Mouse (Mus musculus): Measurements from ENCODE around the gene Rab23. TPM values are rescaled to one million over a fixed set of nuclear protein-coding genes. Genes with fewer than 3 reads are reported as not detected.
"Not testable (repeated sequence)": the region's sequence is repeated elsewhere in the genome, so short reads cannot be mapped to it uniquely, and the experiment has no call there.

The Rab23 gene
- polyA plus RNA-seq, 1 experiment from 2014 or later, result 36.2 TPM

GRCm38 (mm10) chr1:33734001-33734685, 14.5 kb downstream of the Rab23 start:
- no peaks in the 10 kb centered on the region for H3K27me3 ChIP-seq
- no peaks in the 10 kb centered on the region for H3K9me3 ChIP-seq
- H3K27ac ChIP-seq, result no peak overlapping the region
- no peak for ATAC-seq (ENCODE audit: insufficient number of reproducible peaks, low FRiP score, low TSS enrichment, low read depth)
- no peak overlapping the region for H3K4me2 ChIP-seq
- no peak overlapping the region for H3K9ac ChIP-seq
- H3K36me3 ChIP-seq, result peaks cover 87% of the 10 kb centered on the region
- H3K4me1 ChIP-seq, result 0 out of 2 replicates have a peak, but pooled peaks cover under 1% of the 10 kb centered on the region
- 88% methylated on average over 5 of the region's 5 CpGs for WGBS
- no peak overlapping the region for H3K4me3 ChIP-seq

GRCm38 (mm10) chr1:33738281-33738680, 18.6 kb downstream of the Rab23 start:
- 93% methylated on average over 11 of the region's 11 CpGs for WGBS
- Histone ChIP-seq H3K4me1 (0 out of 2 replicates have a peak, but pooled peaks cover 2% of the 10 kb centered on the region), H3K9ac (no peak overlapping the region), H3K27ac (no peak overlapping the region), H3K4me2 (no peak overlapping the region), H3K36me3 (peaks cover 59% of the 10 kb centered on the region), H3K27me3 (no peaks in the 10 kb centered on the region), H3K9me3 (no peaks in the 10 kb centered on the region), H3K4me3 (no peak overlapping the region)
- no peak for ATAC-seq (ENCODE audit: insufficient number of reproducible peaks, low FRiP score, low TSS enrichment, low read depth)

- Histone ChIP-seq H3K9me3 (no peaks in the 10 kb centered on the region), H3K4me2 (no peak overlapping the region), H3K9ac (no peak overlapping the region), H3K27ac (no peak overlapping the region), H3K27me3 (no peaks in the 10 kb centered on the region), H3K36me3 (peaks cover 56% of the 10 kb centered on the region), H3K4me1 (0 out of 2 replicates have a peak, but pooled peaks cover 2% of the 10 kb centered on the region), H3K4me3 (no peak overlapping the region)
- ATAC-seq (ENCODE audit: insufficient number of reproducible peaks, low FRiP score, low TSS enrichment, low read depth), result no peak
- WGBS, result 86% methylated on average over 11 of the region's 11 CpGs
These were observed 19.1 kb downstream of the Rab23 start for GRCm38 (mm10) chr1:33738681-33739278.

- H3K4me2 ChIP-seq, result no peak overlapping the region
- H3K4me3 ChIP-seq, result no peak overlapping the region
- no peak overlapping the region for H3K27ac ChIP-seq
- no peak overlapping the region for H3K9ac ChIP-seq
- 0 out of 2 replicates have a peak, but pooled peaks have one; percentile 74 for ATAC-seq (ENCODE audit: insufficient number of reproducible peaks, low FRiP score, low TSS enrichment, low read depth)
- 26% methylated on average over 12 of the region's 12 CpGs for WGBS
- 0 out of 2 replicates have a peak, but pooled peaks cover 2% of the 10 kb centered on the region for H3K4me1 ChIP-seq
- peaks cover 56% of the 10 kb centered on the region for H3K36me3 ChIP-seq
- H3K9me3 ChIP-seq, result no peaks in the 10 kb centered on the region
- no peaks in the 10 kb centered on the region for H3K27me3 ChIP-seq
These were observed 19.6 kb downstream of the Rab23 start for GRCm38 (mm10) chr1:33739302-33739701.

GRCm38 (mm10) chr1:33742903-33743302, 23.2 kb downstream of the Rab23 start:
- H3K4me2 ChIP-seq, result no peak overlapping the region
- no peak for ATAC-seq (ENCODE audit: insufficient number of reproducible peaks, low FRiP score, low TSS enrichment, low read depth)
- H3K9me3 ChIP-seq, result no peaks in the 10 kb centered on the region
- H3K27me3 ChIP-seq, result no peaks in the 10 kb centered on the region
- peaks cover 50% of the 10 kb centered on the region for H3K36me3 ChIP-seq
- 0 out of 2 replicates have a peak, but pooled peaks cover 2% of the 10 kb centered on the region for H3K4me1 ChIP-seq
- H3K4me3 ChIP-seq, result no peak overlapping the region
- H3K9ac ChIP-seq, result no peak overlapping the region
- no peak overlapping the region for H3K27ac ChIP-seq
- WGBS, result 22% methylated on average over 8 of the region's 8 CpGs

- not testable (repeated sequence) for H3K4me1 ChIP-seq; H3K4me3 ChIP-seq; H3K27me3 ChIP-seq; H3K9ac ChIP-seq; H3K9me3 ChIP-seq; ATAC-seq (ENCODE audit: insufficient number of reproducible peaks, low FRiP score, low TSS enrichment, low read depth); H3K27ac ChIP-seq; H3K4me2 ChIP-seq
- whole genome bisulfite sequencing, result 96% methylated on average over 9 of the region's 9 CpGs
- peaks cover 35% of the 10 kb centered on the region for H3K36me3 ChIP-seq
These were observed 25.1 kb downstream of the Rab23 start for GRCm38 (mm10) chr1:33744815-33745214.

GRCm38 (mm10) chr1:33745901-33746300, 26.2 kb downstream of the Rab23 start:
- no peaks in the 10 kb centered on the region for H3K27me3 ChIP-seq
- H3K4me3 ChIP-seq, result no peak overlapping the region
- no peak for ATAC-seq (ENCODE audit: insufficient number of reproducible peaks, low FRiP score, low TSS enrichment, low read depth)
- H3K9me3 ChIP-seq, result no peaks in the 10 kb centered on the region
- H3K4me1 ChIP-seq, result no peaks in the 10 kb centered on the region
- WGBS, result 90% methylated on average over 4 of the region's 4 CpGs
- no peak overlapping the region for H3K4me2 ChIP-seq
- H3K27ac ChIP-seq, result no peak overlapping the region
- H3K36me3 ChIP-seq, result peaks cover 29% of the 10 kb centered on the region
- H3K9ac ChIP-seq, result no peak overlapping the region

- peaks cover 26% of the 10 kb centered on the region for H3K36me3 ChIP-seq
- H3K9me3 ChIP-seq, result no peaks in the 10 kb centered on the region
- ATAC-seq (ENCODE audit: insufficient number of reproducible peaks, low FRiP score, low TSS enrichment, low read depth), result no peak
- H3K27me3 ChIP-seq, result no peaks in the 10 kb centered on the region
- no peak overlapping the region for H3K27ac ChIP-seq
- H3K4me3 ChIP-seq, result no peak overlapping the region
- no peak overlapping the region for H3K4me2 ChIP-seq
- 0 out of 2 replicates have a peak, but pooled peaks cover 4% of the 10 kb centered on the region for H3K4me1 ChIP-seq
- 95% methylated on average over 11 of the region's 11 CpGs for WGBS
- H3K9ac ChIP-seq, result no peak overlapping the region
These were observed 29.4 kb downstream of the Rab23 start for GRCm38 (mm10) chr1:33749109-33749508.

- 84% methylated on average over 4 of the region's 4 CpGs for WGBS
- not testable (repeated sequence) for H3K27me3 ChIP-seq; H3K9me3 ChIP-seq; H3K4me3 ChIP-seq; H3K4me1 ChIP-seq; H3K4me2 ChIP-seq; H3K27ac ChIP-seq; ATAC-seq (ENCODE audit: insufficient number of reproducible peaks, low FRiP score, low TSS enrichment, low read depth); H3K9ac ChIP-seq
- peaks cover 25% of the 10 kb centered on the region for H3K36me3 ChIP-seq
These were observed 30.0 kb downstream of the Rab23 start for GRCm38 (mm10) chr1:33749709-33750108.

GRCm38 (mm10) chr1:33751283-33751682, 31.6 kb downstream of the Rab23 start:
- Histone ChIP-seq H3K36me3 (peaks cover 16% of the 10 kb centered on the region), H3K9me3 (no peaks in the 10 kb centered on the region), H3K27me3 (no peaks in the 10 kb centered on the region), H3K4me1 (peaks cover 12% of the 10 kb centered on the region; the same call in 1 of the 2 replicates), H3K4me2 (no peak overlapping the region), H3K4me3 (no peak overlapping the region), H3K9ac (no peak overlapping the region), H3K27ac (no peak overlapping the region)
- peak; percentile 16; the same call in 1 of the 2 replicates for ATAC-seq (ENCODE audit: insufficient number of reproducible peaks, low FRiP score, low TSS enrichment, low read depth)
- 77% methylated on average over 10 of the region's 10 CpGs for WGBS

- Histone ChIP-seq H3K36me3 (no peaks in the 10 kb centered on the region), H3K9me3 (no peaks in the 10 kb centered on the region), H3K27ac (peak overlapping the region; percentile 22; the same call in 1 of the 2 replicates), H3K4me2 (no peak overlapping the region), H3K9ac (no peak overlapping the region), H3K4me3 (no peak overlapping the region), H3K4me1 (peaks cover 24% of the 10 kb centered on the region), H3K27me3 (no peaks in the 10 kb centered on the region)
- WGBS, result 69% methylated on average over 17 of the region's 17 CpGs
- no peak for ATAC-seq (ENCODE audit: insufficient number of reproducible peaks, low FRiP score, low TSS enrichment, low read depth)
These were observed 34.4 kb downstream of the Rab23 start for GRCm38 (mm10) chr1:33754089-33754488.

- Histone ChIP-seq H3K4me1 (peaks cover 24% of the 10 kb centered on the region), H3K27me3 (no peaks in the 10 kb centered on the region), H3K4me2 (no peak overlapping the region), H3K27ac (no peak overlapping the region), H3K9ac (no peak overlapping the region), H3K4me3 (no peak overlapping the region), H3K9me3 (no peaks in the 10 kb centered on the region), H3K36me3 (peaks cover under 1% of the 10 kb centered on the region; the same call in 1 of the 2 replicates)
- no peak for ATAC-seq (ENCODE audit: insufficient number of reproducible peaks, low FRiP score, low TSS enrichment, low read depth)
- 81% methylated on average over 21 of the region's 21 CpGs for WGBS
These were observed 35.5 kb downstream of the Rab23 start for GRCm38 (mm10) chr1:33754965-33755735.
